Comparison of ENCODE assay signal across 8 mouse cellular contexts in genomic region chr7:34607334-34607970, GRCm38 (mm10). TPM values are rescaled to one million over a fixed set of nuclear protein-coding genes. Genes with fewer than 3 reads are reported as not detected.
A peak's percentile ranks its signal among the peaks of the same experiment; 100 is the strongest.
DNase-seq lines count a peak whose midpoint lies in the region; ATAC-seq and TF ChIP-seq lines count a peak whose summit lies in the region.
"Had no signal": no experiment of that assay in that cellular context is flagged by ENCODE, and none has a peak within 500 bp of the region (broad histone marks: within the 10 kb centered on the region; RNA-seq: fewer than 3 reads in every experiment).

No protein-coding gene starts in this region.

- H3K4me2 ChIP-seq in midbrain, embryonic 12.5 days (replicated peaks), result no peak overlapping the region

- H3K9me3 ChIP-seq in hindbrain, embryonic 10.5 days, result no peaks in the 10 kb centered on the region
- H3K9me3 ChIP-seq in midbrain, embryonic 12.5 days, result no peaks in the 10 kb centered on the region

- peak overlapping the region; percentile 59; the same call in 1 of the 2 replicates for H3K27ac ChIP-seq in hindbrain, embryonic 10.5 days
- peak overlapping the region; percentile 74 for H3K27ac ChIP-seq in midbrain, embryonic 12.5 days (replicated peaks)

- peak; percentile 52 for ATAC-seq in midbrain, embryonic 12.5 days (ENCODE audit: low FRiP score, low read depth)
- ATAC-seq in granulocyte monocyte progenitor cell, adult 5-6 weeks (replicated peaks; ENCODE audit: poor library complexity, severe bottlenecking), result no peak
- no peak for ATAC-seq in erythroblast, adult 5-6 weeks (replicated peaks; ENCODE audit: low FRiP score, poor library complexity, severe bottlenecking)

- TF ChIP-seq POLR2A in brain, embryonic 14.5 days (IDR thresholded peaks at IDR 0.05; ENCODE audit: borderline replicate concordance, extremely low read depth, insufficient read depth, insufficient read length, poor library complexity, severe bottlenecking), result no peak

- peak; percentile 14 for DNase-seq in Muller cell, postnatal 12 days (ENCODE audit: inconsistent ontology term)
- DNase-seq in brain, embryonic 14.5 days (ENCODE audit: low read depth), result peak; percentile 50
- no peak for DNase-seq in hindbrain, embryonic 10.5 days (ENCODE audit: low spot score)
- DNase-seq in ovary, postnatal 14 days (ENCODE audit: low spot score), result no peak
- DNase-seq: thymus, postnatal 4 days had no signal

- H3K27me3 ChIP-seq in hindbrain, embryonic 10.5 days (ENCODE audit: insufficient read depth, poor library complexity, severe bottlenecking), result 0 out of 2 replicates have a peak, but pooled peaks cover 3% of the 10 kb centered on the region
- no peaks in the 10 kb centered on the region; the same call in 1 of the 2 replicates for H3K27me3 ChIP-seq in midbrain, embryonic 12.5 days

- WGBS in hindbrain, embryonic 10.5 days, result 85% methylated on average over 5 of the region's 5 CpGs
- 79% methylated on average over 5 of the region's 5 CpGs for WGBS in midbrain, embryonic 12.5 days

- H3K36me3 ChIP-seq in hindbrain, embryonic 10.5 days, result no peaks in the 10 kb centered on the region
- no peaks in the 10 kb centered on the region for H3K36me3 ChIP-seq in midbrain, embryonic 12.5 days

- H3K9ac ChIP-seq in midbrain, embryonic 12.5 days (replicated peaks), result no peak overlapping the region

- no peak overlapping the region for H3K4me3 ChIP-seq in hindbrain, embryonic 10.5 days
- H3K4me3 ChIP-seq in midbrain, embryonic 12.5 days, result no peak overlapping the region

- TF ChIP-seq CTCF in brain, embryonic 14.5 days (IDR thresholded peaks at IDR 0.05; ENCODE audit: borderline replicate concordance, extremely low read depth, insufficient read depth, insufficient read length), result no peak

- peaks cover 41% of the 10 kb centered on the region for H3K4me1 ChIP-seq in hindbrain, embryonic 10.5 days (replicated peaks)
- H3K4me1 ChIP-seq in midbrain, embryonic 12.5 days, result peaks cover 21% of the 10 kb centered on the region

RNA-seq across cellular contexts. Expression of gene Kctd15, which starts 49.1 kb away (rescaled TPM):
- 99.9 and 119 TPM in 2 replicates for polyA plus RNA-seq in brain, embryonic 14.5 days (2012; rRNA removed)
- polyA plus RNA-seq in hindbrain, embryonic 10.5 days (2016; fragmentation: Nextera tagmentation; extraction: Ambion mirVana), result 43.3 and 45.0 TPM in 2 replicates
- 35.4 and 35.8 TPM in 2 replicates for polyA plus RNA-seq in midbrain, embryonic 12.5 days (2016; fragmentation: Nextera tagmentation; extraction: Ambion mirVana)
- 0.85 TPM in 1 of 2 replicates, not detected in the other for total RNA-seq in granulocyte monocyte progenitor cell, adult 5-6 weeks (2014; fragmentation: Nextera tagmentation)
- not detected in 2 replicates for total RNA-seq in granulocyte monocyte progenitor cell, adult 5-6 weeks (2017)
- not detected in 2 replicates for total RNA-seq in erythroblast, adult 5-6 weeks (2015; ENCODE audit: low replicate concordance)
- total RNA-seq in erythroblast, adult 5-6 weeks (2017; ENCODE audit: low replicate concordance), result not detected in 2 replicates

Comparison
In these comparisons a context has a peak if more than half of its experiments do, and no peak if none do; other contexts are left out.
1. DNase-seq: peak in Muller cell, postnatal 12 days (single experiment) and brain, embryonic 14.5 days (single experiment); none in hindbrain, embryonic 10.5 days (single experiment) and ovary, postnatal 14 days (single experiment).